Mouse (Mus musculus): ENCODE results near the gene Lrrc32. TPM values are rescaled to one million over a fixed set of nuclear protein-coding genes. Genes with fewer than 3 reads are reported as not detected.

Lrrc32 gene
- polyA plus RNA-seq (2015; fragmentation: Nextera tagmentation; extraction: Ambion mirVana), result 9.5 and 13.9 TPM in 2 replicates

GRCm38 (mm10) chr7:98489131-98489530, at the start of gene Lrrc32:
TSS of gene Lrrc32 (plus strand) at chr7:98489283.
- Histone ChIP-seq H3K36me3 (ENCODE audit: control insufficient read depth, insufficient read depth, low read length) (no peaks in the 10 kb centered on the region), H3K4me1 (ENCODE audit: control insufficient read depth, insufficient read depth, low read length) (peaks cover 7% of the 10 kb centered on the region), H3K4me2 (ENCODE audit: low read depth, low read length) (peak within 1 kb of the TSS; percentile 86), H3K9me3 (replicated peaks; ENCODE audit: control insufficient read depth, low read length) (no peaks in the 10 kb centered on the region), H3K27me3 (ENCODE audit: control insufficient read depth, insufficient read depth, low read length) (no peaks in the 10 kb centered on the region), H3K4me3 (replicated peaks; ENCODE audit: low read length) (peak within 1 kb of the TSS; percentile 62), H3K9ac (ENCODE audit: low read length) (peak within 1 kb of the TSS; percentile 75), H3K27ac (ENCODE audit: low read length) (0 out of 2 replicates have a peak within 1 kb of the TSS, but pooled peaks have one; percentile 11)
- ATAC-seq (ENCODE audit: insufficient read depth, low FRiP score), result no peak
- 49% methylated on average over 6 of the region's 6 CpGs for WGBS

GRCm38 (mm10) chr7:98439956-98440466, 49.1 kb upstream of the Lrrc32 start, which contains the start of gene Gucy2d:
TSS of gene Gucy2d (plus strand) at chr7:98440416.
- Histone ChIP-seq H3K4me2 (ENCODE audit: low read depth, low read length) (no peak within 1 kb of the TSS), H3K9me3 (replicated peaks; ENCODE audit: control insufficient read depth, low read length) (no peaks in the 10 kb centered on the region), H3K27ac (ENCODE audit: low read length) (no peak within 1 kb of the TSS), H3K4me1 (ENCODE audit: control insufficient read depth, insufficient read depth, low read length) (no peaks in the 10 kb centered on the region), H3K27me3 (ENCODE audit: control insufficient read depth, insufficient read depth, low read length) (no peaks in the 10 kb centered on the region), H3K9ac (ENCODE audit: low read length) (no peak within 1 kb of the TSS), H3K4me3 (replicated peaks; ENCODE audit: low read length) (no peak within 1 kb of the TSS), H3K36me3 (ENCODE audit: control insufficient read depth, insufficient read depth, low read length) (no peaks in the 10 kb centered on the region)
- no peak for ATAC-seq (ENCODE audit: insufficient read depth, low FRiP score)
- WGBS, result 37% methylated on average over 10 of the region's 10 CpGs

GRCm38 (mm10) chr7:98446873-98447272, 42.2 kb upstream of the Lrrc32 start:
- no peaks in the 10 kb centered on the region for H3K4me1 ChIP-seq (ENCODE audit: control insufficient read depth, insufficient read depth, low read length)
- no peak overlapping the region for H3K4me2 ChIP-seq (ENCODE audit: low read depth, low read length)
- H3K9me3 ChIP-seq (replicated peaks; ENCODE audit: control insufficient read depth, low read length), result no peaks in the 10 kb centered on the region
- H3K9ac ChIP-seq (ENCODE audit: low read length), result no peak overlapping the region
- no peak overlapping the region for H3K4me3 ChIP-seq (replicated peaks; ENCODE audit: low read length)
- no peaks in the 10 kb centered on the region for H3K27me3 ChIP-seq (ENCODE audit: control insufficient read depth, insufficient read depth, low read length)
- 70% methylated on average over 3 of the region's 3 CpGs for WGBS
- H3K36me3 ChIP-seq (ENCODE audit: control insufficient read depth, insufficient read depth, low read length), result no peaks in the 10 kb centered on the region
- ATAC-seq (ENCODE audit: insufficient read depth, low FRiP score), result no peak
- no peak overlapping the region for H3K27ac ChIP-seq (ENCODE audit: low read length)

GRCm38 (mm10) chr7:98447585-98448308, 41.3 kb upstream of the Lrrc32 start:
- no peak for ATAC-seq (ENCODE audit: insufficient read depth, low FRiP score)
- no peaks in the 10 kb centered on the region for H3K4me1 ChIP-seq (ENCODE audit: control insufficient read depth, insufficient read depth, low read length)
- no peaks in the 10 kb centered on the region for H3K9me3 ChIP-seq (replicated peaks; ENCODE audit: control insufficient read depth, low read length)
- no peak overlapping the region for H3K9ac ChIP-seq (ENCODE audit: low read length)
- H3K27me3 ChIP-seq (ENCODE audit: control insufficient read depth, insufficient read depth, low read length), result no peaks in the 10 kb centered on the region
- no peak overlapping the region for H3K27ac ChIP-seq (ENCODE audit: low read length)
- H3K4me3 ChIP-seq (replicated peaks; ENCODE audit: low read length), result no peak overlapping the region
- WGBS, result 58% methylated on average over 11 of the region's 11 CpGs
- H3K36me3 ChIP-seq (ENCODE audit: control insufficient read depth, insufficient read depth, low read length), result no peaks in the 10 kb centered on the region
- H3K4me2 ChIP-seq (ENCODE audit: low read depth, low read length), result no peak overlapping the region

- no peak overlapping the region for H3K27ac ChIP-seq (ENCODE audit: low read length)
- H3K9ac ChIP-seq (ENCODE audit: low read length), result no peak overlapping the region
- WGBS, result 85% methylated on average over 5 of the region's 5 CpGs
- no peak overlapping the region for H3K4me3 ChIP-seq (replicated peaks; ENCODE audit: low read length)
- H3K36me3 ChIP-seq (ENCODE audit: control insufficient read depth, insufficient read depth, low read length), result no peaks in the 10 kb centered on the region
- H3K27me3 ChIP-seq (ENCODE audit: control insufficient read depth, insufficient read depth, low read length), result no peaks in the 10 kb centered on the region
- H3K4me2 ChIP-seq (ENCODE audit: low read depth, low read length), result no peak overlapping the region
- no peaks in the 10 kb centered on the region for H3K4me1 ChIP-seq (ENCODE audit: control insufficient read depth, insufficient read depth, low read length)
- ATAC-seq (ENCODE audit: insufficient read depth, low FRiP score), result no peak
- no peaks in the 10 kb centered on the region for H3K9me3 ChIP-seq (replicated peaks; ENCODE audit: control insufficient read depth, low read length)
Measured at GRCm38 (mm10) chr7:98448309-98448630, 40.8 kb upstream of the Lrrc32 start.

- Histone ChIP-seq H3K4me2 (ENCODE audit: low read depth, low read length) (no peak overlapping the region), H3K9ac (ENCODE audit: low read length) (no peak overlapping the region), H3K27ac (ENCODE audit: low read length) (no peak overlapping the region), H3K27me3 (ENCODE audit: control insufficient read depth, insufficient read depth, low read length) (no peaks in the 10 kb centered on the region), H3K4me1 (ENCODE audit: control insufficient read depth, insufficient read depth, low read length) (no peaks in the 10 kb centered on the region), H3K4me3 (replicated peaks; ENCODE audit: low read length) (no peak overlapping the region), H3K36me3 (ENCODE audit: control insufficient read depth, insufficient read depth, low read length) (no peaks in the 10 kb centered on the region), H3K9me3 (replicated peaks; ENCODE audit: control insufficient read depth, low read length) (no peaks in the 10 kb centered on the region)
- no peak for ATAC-seq (ENCODE audit: insufficient read depth, low FRiP score)
- 72% methylated on average over 9 of the region's 9 CpGs for WGBS
Measured at GRCm38 (mm10) chr7:98449696-98450095, 39.4 kb upstream of the Lrrc32 start.

GRCm38 (mm10) chr7:98454397-98455120, 34.5 kb upstream of the Lrrc32 start:
- Histone ChIP-seq H3K27ac (ENCODE audit: low read length) (no peak overlapping the region), H3K27me3 (ENCODE audit: control insufficient read depth, insufficient read depth, low read length) (no peaks in the 10 kb centered on the region), H3K4me3 (replicated peaks; ENCODE audit: low read length) (no peak overlapping the region), H3K36me3 (ENCODE audit: control insufficient read depth, insufficient read depth, low read length) (no peaks in the 10 kb centered on the region), H3K9ac (ENCODE audit: low read length) (no peak overlapping the region), H3K4me2 (ENCODE audit: low read depth, low read length) (no peak overlapping the region), H3K9me3 (replicated peaks; ENCODE audit: control insufficient read depth, low read length) (no peaks in the 10 kb centered on the region), H3K4me1 (ENCODE audit: control insufficient read depth, insufficient read depth, low read length) (no peaks in the 10 kb centered on the region)
- no peak for ATAC-seq (ENCODE audit: insufficient read depth, low FRiP score)
- 71% methylated on average over 10 of the region's 10 CpGs for WGBS

- H3K27me3 ChIP-seq (ENCODE audit: control insufficient read depth, insufficient read depth, low read length), result no peaks in the 10 kb centered on the region
- H3K4me1 ChIP-seq (ENCODE audit: control insufficient read depth, insufficient read depth, low read length), result no peaks in the 10 kb centered on the region
- H3K36me3 ChIP-seq (ENCODE audit: control insufficient read depth, insufficient read depth, low read length), result no peaks in the 10 kb centered on the region
- no peak overlapping the region for H3K9ac ChIP-seq (ENCODE audit: low read length)
- 42% methylated on average over 7 of the region's 7 CpGs for WGBS
- no peak for ATAC-seq (ENCODE audit: insufficient read depth, low FRiP score)
- no peak overlapping the region for H3K4me3 ChIP-seq (replicated peaks; ENCODE audit: low read length)
- H3K4me2 ChIP-seq (ENCODE audit: low read depth, low read length), result no peak overlapping the region
- H3K9me3 ChIP-seq (replicated peaks; ENCODE audit: control insufficient read depth, low read length), result no peaks in the 10 kb centered on the region
- no peak overlapping the region for H3K27ac ChIP-seq (ENCODE audit: low read length)
Measured at GRCm38 (mm10) chr7:98460319-98460718, 28.8 kb upstream of the Lrrc32 start.

GRCm38 (mm10) chr7:98469089-98469488, 20.0 kb upstream of the Lrrc32 start:
- 57% methylated on average over 3 of the region's 3 CpGs for WGBS
- H3K27ac ChIP-seq (ENCODE audit: low read length), result no peak overlapping the region
- H3K4me2 ChIP-seq (ENCODE audit: low read depth, low read length), result no peak overlapping the region
- H3K4me1 ChIP-seq (ENCODE audit: control insufficient read depth, insufficient read depth, low read length), result no peaks in the 10 kb centered on the region
- ATAC-seq (ENCODE audit: insufficient read depth, low FRiP score), result no peak
- no peaks in the 10 kb centered on the region for H3K27me3 ChIP-seq (ENCODE audit: control insufficient read depth, insufficient read depth, low read length)
- no peak overlapping the region for H3K9ac ChIP-seq (ENCODE audit: low read length)
- no peak overlapping the region for H3K4me3 ChIP-seq (replicated peaks; ENCODE audit: low read length)
- H3K36me3 ChIP-seq (ENCODE audit: control insufficient read depth, insufficient read depth, low read length), result no peaks in the 10 kb centered on the region
- no peaks in the 10 kb centered on the region for H3K9me3 ChIP-seq (replicated peaks; ENCODE audit: control insufficient read depth, low read length)
